Mouse (Mus musculus): Measurements from ENCODE around the gene Gm21962. TPM values are rescaled to one million over a fixed set of nuclear protein-coding genes. Genes with fewer than 3 reads are reported as not detected.

The Gm21962 gene
- polyA plus RNA-seq, 1 experiment from 2014 or later = not detected

DNA sequence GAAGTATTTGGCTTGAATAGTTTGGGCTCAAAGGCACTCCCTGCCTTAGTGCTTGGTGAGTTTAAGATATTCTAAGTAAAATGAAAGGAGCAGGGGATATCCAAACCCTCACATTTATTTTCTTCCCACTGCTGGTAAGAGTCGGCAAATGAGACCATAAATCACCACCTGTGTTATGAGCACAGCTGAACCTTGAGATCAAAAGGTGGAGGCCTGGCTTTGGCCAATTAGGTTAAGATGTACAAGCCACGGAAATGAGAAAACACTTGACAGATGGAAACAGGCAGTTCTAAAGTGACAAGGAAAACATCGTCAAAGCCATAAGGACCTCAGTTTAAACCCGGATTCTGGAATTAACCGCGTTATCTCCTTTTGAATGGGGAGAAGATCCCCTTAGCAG is 26.4 kb upstream of the Gm21962 start:
- no peak overlapping the region for H3K4me2 ChIP-seq
- H3K36me3 ChIP-seq = no peaks in the 10 kb centered on the region
- WGBS = 77% methylated on average over 6 of the region's 6 CpGs
- no peak overlapping the region for H3K9ac ChIP-seq
- ATAC-seq (ENCODE audit: extremely low read depth, insufficient number of reproducible peaks, low FRiP score, low TSS enrichment) = no peak
- H3K4me3 ChIP-seq = no peak overlapping the region
- H3K27me3 ChIP-seq (replicated peaks) = no peaks in the 10 kb centered on the region
- no peaks in the 10 kb centered on the region for H3K9me3 ChIP-seq
- H3K4me1 ChIP-seq = no peaks in the 10 kb centered on the region
- H3K27ac ChIP-seq (replicated peaks) = no peak overlapping the region

DNA sequence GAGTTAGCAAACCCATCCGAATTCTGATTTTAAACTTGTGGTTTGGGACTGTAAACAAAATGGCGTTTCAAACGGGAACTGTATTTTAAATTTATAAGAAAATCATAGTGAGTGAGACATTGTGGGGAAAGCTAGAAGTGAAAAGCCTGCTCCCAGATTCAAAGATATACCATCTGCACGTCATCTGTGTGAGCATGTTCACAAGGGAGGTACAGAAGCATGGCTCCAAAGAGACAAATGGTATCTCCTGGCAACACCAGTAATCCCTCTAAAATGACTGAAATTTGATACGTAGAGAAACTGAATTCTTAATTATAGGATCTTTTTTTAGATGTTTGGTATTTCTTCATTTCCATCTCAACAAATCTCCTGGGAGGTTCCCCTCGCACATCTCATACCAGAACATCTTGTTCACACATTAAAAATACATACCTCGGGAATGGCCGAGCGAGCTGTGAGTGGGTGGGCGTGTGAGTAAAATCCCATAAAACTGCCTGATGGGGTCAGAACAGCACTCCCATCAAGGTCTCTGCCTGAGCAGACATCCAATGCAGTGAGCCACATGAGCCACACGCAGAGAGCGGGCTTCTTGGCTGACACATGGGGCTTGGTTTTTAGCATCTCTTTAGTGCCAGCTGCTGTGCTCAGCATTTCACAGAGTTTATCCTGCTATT is 23.8 kb upstream of the Gm21962 start:
- H3K27me3 ChIP-seq (replicated peaks) = no peaks in the 10 kb centered on the region
- no peaks in the 10 kb centered on the region for H3K36me3 ChIP-seq
- no peak overlapping the region for H3K4me2 ChIP-seq
- no peak for ATAC-seq (ENCODE audit: extremely low read depth, insufficient number of reproducible peaks, low FRiP score, low TSS enrichment)
- H3K9ac ChIP-seq = no peak overlapping the region
- no peak overlapping the region for H3K27ac ChIP-seq (replicated peaks)
- H3K9me3 ChIP-seq = no peaks in the 10 kb centered on the region
- H3K4me1 ChIP-seq = no peaks in the 10 kb centered on the region
- 76% methylated on average over 12 of the region's 12 CpGs for WGBS
- H3K4me3 ChIP-seq = no peak overlapping the region

DNA sequence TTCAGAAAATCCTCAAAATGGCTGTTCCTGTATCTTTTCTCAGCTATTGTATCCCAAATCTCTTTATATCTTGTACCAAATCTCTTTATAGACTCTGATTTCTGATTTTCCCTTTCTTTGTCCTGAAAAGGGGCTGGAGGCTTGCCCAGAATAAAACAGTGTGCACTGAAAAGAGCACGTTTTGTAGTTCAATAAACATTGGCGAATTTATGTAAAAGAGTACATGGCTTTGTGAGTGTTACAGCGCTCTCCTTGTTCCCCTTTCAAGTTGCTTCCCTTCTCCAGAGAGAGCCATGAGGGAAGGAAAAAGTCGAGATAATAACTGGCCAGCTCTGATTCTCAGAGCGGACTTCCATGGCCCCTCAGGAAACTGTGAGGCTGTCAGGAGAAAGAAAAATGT is 22.2 kb upstream of the Gm21962 start:
- Histone ChIP-seq H3K4me2 (no peak overlapping the region), H3K27ac (replicated peaks) (no peak overlapping the region), H3K4me1 (no peaks in the 10 kb centered on the region), H3K9me3 (no peaks in the 10 kb centered on the region), H3K9ac (no peak overlapping the region), H3K36me3 (no peaks in the 10 kb centered on the region), H3K4me3 (no peak overlapping the region), H3K27me3 (replicated peaks) (no peaks in the 10 kb centered on the region)
- no peak for ATAC-seq (ENCODE audit: extremely low read depth, insufficient number of reproducible peaks, low FRiP score, low TSS enrichment)
- 69% methylated on average over 5 of the region's 5 CpGs for WGBS

DNA sequence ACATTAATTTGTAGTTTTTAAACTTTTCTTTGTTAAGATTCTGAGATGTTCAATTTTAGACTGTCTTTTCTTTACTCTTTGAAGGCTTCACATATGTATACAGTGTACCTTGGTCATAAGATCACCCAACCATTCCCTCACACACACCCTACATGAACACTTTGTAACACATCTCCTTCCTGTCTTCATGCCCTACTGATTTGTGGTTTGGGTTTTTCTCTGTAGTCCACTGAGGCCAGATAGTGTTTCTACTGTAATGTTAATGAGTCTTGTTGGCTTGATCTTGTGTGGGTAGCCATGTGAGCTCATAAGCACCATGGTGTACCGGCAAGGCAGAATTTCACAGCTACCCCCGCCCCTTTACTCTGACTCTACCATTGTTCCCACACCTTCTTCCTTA is 18.5 kb upstream of the Gm21962 start:
- H3K4me1 ChIP-seq = no peaks in the 10 kb centered on the region
- H3K4me2 ChIP-seq = no peak overlapping the region
- H3K9me3 ChIP-seq = no peaks in the 10 kb centered on the region
- H3K27me3 ChIP-seq (replicated peaks) = no peaks in the 10 kb centered on the region
- no peaks in the 10 kb centered on the region for H3K36me3 ChIP-seq
- no peak overlapping the region for H3K9ac ChIP-seq
- no peak overlapping the region for H3K4me3 ChIP-seq
- ATAC-seq (ENCODE audit: extremely low read depth, insufficient number of reproducible peaks, low FRiP score, low TSS enrichment) = no peak
- H3K27ac ChIP-seq (replicated peaks) = no peak overlapping the region
- 75% methylated on average over 2 of the region's 2 CpGs for WGBS

DNA sequence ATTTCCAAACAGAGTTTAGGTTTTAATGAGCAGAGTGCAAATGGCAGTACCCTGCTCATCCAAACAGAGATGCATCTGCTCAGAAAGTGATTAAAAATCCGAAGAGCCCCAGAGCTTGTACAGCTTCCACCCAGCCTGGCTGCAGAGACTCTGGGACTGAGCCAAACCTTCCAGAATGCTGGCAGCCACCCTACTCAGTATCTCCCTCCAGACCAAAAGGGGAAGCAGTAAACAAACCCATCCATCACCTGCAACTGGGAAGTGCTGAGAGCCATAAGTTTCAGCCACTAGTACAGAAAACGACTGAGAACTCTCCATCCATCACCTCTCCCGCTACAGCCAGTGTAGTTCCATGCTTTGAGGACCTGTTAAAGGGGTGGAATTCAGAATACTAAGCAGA is 9.6 kb downstream of the Gm21962 start:
- Histone ChIP-seq H3K4me3 (no peak overlapping the region), H3K4me1 (peaks cover 20% of the 10 kb centered on the region), H3K9ac (no peak overlapping the region), H3K4me2 (0 out of 2 replicates have a peak overlapping the region, but pooled peaks have one; percentile 2), H3K27ac (replicated peaks) (0 out of 2 replicates have a peak overlapping the region, but pooled peaks have one; percentile 39), H3K27me3 (replicated peaks) (no peaks in the 10 kb centered on the region), H3K36me3 (no peaks in the 10 kb centered on the region), H3K9me3 (no peaks in the 10 kb centered on the region)
- 4% methylated on average over 3 of the region's 3 CpGs for WGBS
- ATAC-seq (ENCODE audit: extremely low read depth, insufficient number of reproducible peaks, low FRiP score, low TSS enrichment) = peak; percentile 61; the same call in 1 of the 2 replicates

DNA sequence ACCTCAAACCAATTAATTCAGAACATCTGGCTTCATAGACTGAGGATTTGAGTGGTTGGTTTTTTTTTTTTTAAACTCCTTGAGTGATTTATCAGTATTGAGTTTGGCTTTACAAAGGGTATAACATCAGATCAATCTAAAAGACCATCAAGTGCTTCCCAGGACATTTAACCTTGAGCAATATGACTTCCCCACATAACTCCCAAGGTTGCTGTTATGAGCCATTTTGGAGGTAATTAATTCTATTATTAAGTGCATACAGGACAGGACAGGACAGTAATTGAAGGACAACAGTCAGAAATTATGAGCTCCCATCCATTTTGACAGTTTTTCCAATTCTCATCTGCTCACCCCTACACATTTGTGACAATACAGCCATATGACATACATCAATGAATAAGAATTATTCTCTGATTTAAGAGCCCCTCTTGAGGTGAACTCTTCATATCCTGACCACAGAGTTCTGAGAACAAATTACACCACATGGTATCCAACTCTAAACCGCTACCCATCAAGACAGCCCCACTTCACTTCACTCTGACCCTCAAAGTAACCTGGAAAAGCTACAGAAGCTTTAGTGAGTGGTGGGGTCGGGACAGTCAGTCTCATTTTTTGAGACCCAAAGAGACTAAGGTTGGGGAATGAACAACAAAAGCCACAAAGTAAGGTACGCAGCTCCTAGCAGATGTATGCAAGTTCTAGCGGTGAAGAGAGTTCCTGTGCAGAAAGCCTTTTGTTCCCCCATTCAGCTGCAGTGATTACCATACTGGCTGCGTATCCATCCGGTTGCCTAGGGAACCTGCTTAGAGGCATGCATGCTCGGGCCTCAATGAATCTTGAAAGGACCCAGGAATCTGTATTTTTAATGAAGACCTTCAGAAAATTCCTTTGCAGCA is 11.8 kb downstream of the Gm21962 start:
- ATAC-seq (ENCODE audit: extremely low read depth, insufficient number of reproducible peaks, low FRiP score, low TSS enrichment) = no peak
- 51% methylated on average over 7 of the region's 7 CpGs for WGBS

DNA sequence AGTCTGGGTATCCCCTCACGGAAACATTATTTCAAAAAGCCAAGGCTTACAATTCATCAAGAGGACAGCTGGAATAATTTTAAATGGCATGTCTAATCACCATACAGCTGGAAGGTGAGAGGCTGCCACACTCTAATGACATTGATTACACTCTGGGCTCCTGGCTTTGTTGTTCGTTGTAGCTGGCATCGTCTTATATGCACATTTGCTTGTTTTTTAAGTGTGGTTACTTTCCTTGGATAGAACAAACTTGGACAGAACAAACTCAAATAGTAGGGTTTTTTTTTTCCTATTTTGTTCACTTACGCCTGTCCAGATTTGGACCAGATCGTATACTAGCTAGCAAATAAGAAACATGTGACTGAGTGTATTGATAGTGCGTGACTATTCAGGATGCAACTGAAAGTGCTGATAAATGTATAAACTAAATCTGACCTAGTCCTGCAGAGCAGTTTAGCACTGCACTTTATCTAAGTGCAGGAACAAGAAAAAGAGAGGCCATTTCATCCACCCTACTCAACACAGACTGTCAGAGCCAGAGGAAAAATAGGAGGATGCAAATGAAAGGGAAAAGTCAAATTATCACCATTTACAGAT is 12.6 kb downstream of the Gm21962 start:
- WGBS = 65% methylated on average over 6 of the region's 6 CpGs
- Histone ChIP-seq H3K27me3 (replicated peaks) (no peaks in the 10 kb centered on the region), H3K9ac (no peak overlapping the region), H3K27ac (replicated peaks) (no peak overlapping the region), H3K4me2 (no peak overlapping the region), H3K4me3 (no peak overlapping the region), H3K9me3 (no peaks in the 10 kb centered on the region), H3K36me3 (no peaks in the 10 kb centered on the region), H3K4me1 (peaks cover 20% of the 10 kb centered on the region)
- ATAC-seq (ENCODE audit: extremely low read depth, insufficient number of reproducible peaks, low FRiP score, low TSS enrichment) = no peak

More for the DNA sequence above, 11.8 kb downstream of the Gm21962 start:
- Histone ChIP-seq H3K4me3 (no peak overlapping the region), H3K4me2 (no peak overlapping the region), H3K9ac (no peak overlapping the region), H3K36me3 (no peaks in the 10 kb centered on the region), H3K27me3 (replicated peaks) (no peaks in the 10 kb centered on the region), H3K4me1 (peaks cover 20% of the 10 kb centered on the region), H3K27ac (replicated peaks) (no peak overlapping the region), H3K9me3 (no peaks in the 10 kb centered on the region)

DNA sequence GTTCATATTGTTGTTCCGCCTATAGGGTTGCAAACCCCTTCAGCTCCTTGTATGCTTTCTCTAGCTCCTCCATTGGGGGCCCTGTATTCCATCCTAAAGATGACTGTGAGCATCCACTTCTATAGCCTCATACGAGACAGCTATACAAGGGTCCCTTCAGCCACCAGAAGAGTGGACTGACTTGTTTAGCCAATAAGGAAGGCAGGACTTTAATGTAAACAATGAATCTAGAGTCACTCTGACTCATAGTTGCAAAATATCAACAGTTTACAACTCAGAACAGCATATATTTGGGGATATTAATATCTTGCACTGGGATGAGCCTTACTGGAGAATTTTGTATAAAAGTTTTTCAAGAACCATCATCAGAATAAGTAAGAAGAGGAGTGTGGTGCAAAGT is 15.6 kb downstream of the Gm21962 start:
- no peaks in the 10 kb centered on the region for H3K36me3 ChIP-seq
- H3K9me3 ChIP-seq = no peaks in the 10 kb centered on the region
- H3K27ac ChIP-seq (replicated peaks) = no peak overlapping the region
- H3K27me3 ChIP-seq (replicated peaks) = no peaks in the 10 kb centered on the region
- ATAC-seq (ENCODE audit: extremely low read depth, insufficient number of reproducible peaks, low FRiP score, low TSS enrichment) = no peak
- H3K4me3 ChIP-seq = no peak overlapping the region
- WGBS = 83% methylated on average over 2 of the region's 2 CpGs
- no peak overlapping the region for H3K4me2 ChIP-seq
- H3K9ac ChIP-seq = no peak overlapping the region
- H3K4me1 ChIP-seq = peaks cover 8% of the 10 kb centered on the region

DNA sequence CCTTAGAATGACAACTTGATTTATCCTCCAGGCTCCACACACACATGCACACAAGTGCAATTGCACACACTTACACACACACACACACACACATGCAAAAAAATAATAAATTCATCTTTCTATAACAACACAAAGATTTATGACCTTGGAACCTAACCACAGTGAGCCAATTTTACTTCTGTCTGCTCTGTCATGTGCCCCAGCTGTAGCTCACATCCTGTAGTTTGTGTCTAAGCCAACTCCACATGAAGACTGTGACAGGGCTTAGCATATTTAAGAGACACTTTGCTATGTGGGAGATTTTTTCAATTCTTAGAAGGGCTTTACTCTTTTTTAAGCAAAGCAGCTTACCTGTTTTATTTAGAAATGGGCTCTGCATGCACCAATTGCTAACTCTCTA is 20.2 kb downstream of the Gm21962 start:
- H3K4me1 ChIP-seq = no peaks in the 10 kb centered on the region
- no peak overlapping the region for H3K4me3 ChIP-seq
- no peak overlapping the region for H3K4me2 ChIP-seq
- no peak overlapping the region for H3K27ac ChIP-seq (replicated peaks)
- no peaks in the 10 kb centered on the region for H3K27me3 ChIP-seq (replicated peaks)
- no peak for ATAC-seq (ENCODE audit: extremely low read depth, insufficient number of reproducible peaks, low FRiP score, low TSS enrichment)
- H3K9me3 ChIP-seq = no peaks in the 10 kb centered on the region
- no peaks in the 10 kb centered on the region for H3K36me3 ChIP-seq
- H3K9ac ChIP-seq = no peak overlapping the region

DNA sequence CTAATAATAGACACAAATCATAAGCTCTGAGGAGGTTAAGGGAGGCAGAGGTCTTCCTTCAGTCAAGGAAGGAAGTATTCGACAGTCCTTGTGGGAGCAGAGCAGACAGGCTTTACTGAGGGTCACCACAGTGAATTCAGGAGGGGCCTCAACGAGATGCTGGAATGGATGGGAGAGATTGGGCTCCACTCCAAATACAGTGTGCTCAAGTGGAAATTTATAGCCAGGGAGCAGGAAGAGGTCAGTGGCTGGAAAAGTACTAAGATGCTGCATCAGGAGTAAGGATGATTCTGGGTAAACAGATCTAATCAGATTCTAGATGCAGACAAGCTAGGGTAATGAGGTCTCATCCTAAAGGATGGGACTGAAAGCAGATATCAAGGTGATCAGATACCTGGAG is 44.6 kb downstream of the Gm21962 start:
- Histone ChIP-seq H3K27ac (replicated peaks) (no peak overlapping the region), H3K27me3 (replicated peaks) (no peaks in the 10 kb centered on the region), H3K9me3 (no peaks in the 10 kb centered on the region), H3K36me3 (no peaks in the 10 kb centered on the region), H3K4me1 (peaks cover 4% of the 10 kb centered on the region; the same call in 1 of the 2 replicates), H3K9ac (no peak overlapping the region), H3K4me2 (no peak overlapping the region), H3K4me3 (no peak overlapping the region)
- ATAC-seq (ENCODE audit: extremely low read depth, insufficient number of reproducible peaks, low FRiP score, low TSS enrichment) = no peak
- 42% methylated on average over 2 of the region's 2 CpGs for WGBS

DNA sequence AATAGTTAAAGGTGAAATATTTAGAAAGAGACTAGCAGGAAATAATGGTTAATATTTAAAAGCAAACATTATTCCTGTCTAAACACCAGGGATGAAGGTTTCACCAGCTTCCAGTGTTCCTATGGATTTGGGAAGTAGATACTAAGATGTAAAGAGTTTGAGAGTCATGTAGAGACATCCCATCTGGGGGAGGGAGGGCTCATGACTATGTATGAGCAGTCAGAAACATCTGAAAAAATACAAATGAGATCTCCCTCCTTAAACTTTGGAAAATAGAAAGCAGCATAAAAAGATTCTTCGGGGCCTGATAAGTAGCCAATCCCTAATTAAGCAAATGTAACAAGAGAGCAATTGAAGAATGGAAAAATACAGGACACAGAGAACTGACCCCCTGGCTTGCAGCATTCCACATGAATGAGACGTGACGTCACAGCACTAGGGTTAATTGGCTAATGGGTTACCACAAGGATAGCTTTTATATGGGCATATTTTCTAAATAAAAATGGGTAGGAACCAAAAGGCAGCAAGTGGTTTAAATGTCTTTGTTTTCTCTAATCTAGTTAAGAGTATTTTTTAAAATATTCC is 45.3 kb downstream of the Gm21962 start:
- Histone ChIP-seq H3K9me3 (no peaks in the 10 kb centered on the region), H3K4me3 (no peak overlapping the region), H3K4me1 (peaks cover 4% of the 10 kb centered on the region; the same call in 1 of the 2 replicates), H3K9ac (no peak overlapping the region), H3K4me2 (no peak overlapping the region), H3K27ac (replicated peaks) (no peak overlapping the region), H3K36me3 (no peaks in the 10 kb centered on the region), H3K27me3 (replicated peaks) (no peaks in the 10 kb centered on the region)
- 63% methylated on average over 3 of the region's 3 CpGs for WGBS
- no peak for ATAC-seq (ENCODE audit: extremely low read depth, insufficient number of reproducible peaks, low FRiP score, low TSS enrichment)

All from heart, embryonic 13.5 days (tissue).